Mouse (Mus musculus) kidney, adult 2 months (tissue): ENCODE results near the gene Chmp6.

Source experiments
- CTCF ChIP-seq: fragments of 200-500 bp; conservative IDR thresholded peaks from 2 replicates; pipeline ENCODE4 v1.5.1; 2011; ENCODE audit warnings: low read depth, mild to moderate bottlenecking, control low read depth, low read length, moderate library complexity, mixed read lengths; ENCODE audit not compliant: insufficient read depth, insufficient read length
- POLR2A ChIP-seq: fragments of 200-500 bp; IDR thresholded peaks from one replicate; pipeline ENCODE4 v1.6.1; 2011; ENCODE audit warnings: low read depth, low read length, control low read depth

- no peak for TF ChIP-seq CTCF
- TF ChIP-seq POLR2A, result no peak
Measured at GRCm38 (mm10) chr11:119871141-119871540, 42.1 kb upstream of the Chmp6 start.
